Mouse (Mus musculus) thymus, adult 2 months (tissue): ENCODE results near the gene Fkbp15. TPM values are rescaled to one million over a fixed set of nuclear protein-coding genes. Genes with fewer than 3 reads are reported as not detected.
"Not testable (repeated sequence)": the region's sequence is repeated elsewhere in the genome, so short reads cannot be mapped to it uniquely, and the experiment has no call there.

Source experiments
- DNase-seq: peaks from one replicate; pipeline ENCODE4 v3.0.0; 2021
- H3K27ac ChIP-seq: fragments of 200-500 bp; 2 replicates; pipeline ENCODE4 v1.5.1; 2012; ENCODE audit warnings: low read length, control low read depth; ENCODE audit not compliant: control insufficient read depth, insufficient read depth
- H3K27me3 ChIP-seq: fragments of 200-500 bp; 2 replicates; pipeline ENCODE4 v1.6.1; 2012; ENCODE audit warnings: mild to moderate bottlenecking, low read length, moderate library complexity, mixed read lengths; ENCODE audit not compliant: control insufficient read depth, insufficient read depth
- H3K36me3 ChIP-seq: fragments of 200-500 bp; 2 replicates; pipeline ENCODE4 v1.6.1; 2012; ENCODE audit warnings: mild to moderate bottlenecking, low read length, moderate library complexity; ENCODE audit not compliant: control insufficient read depth, insufficient read depth
- H3K4me1 ChIP-seq: fragments of 200-500 bp; replicated peaks from 2 replicates; pipeline ENCODE4 v1.6.1; 2012; ENCODE audit warnings: low read length; ENCODE audit not compliant: control insufficient read depth, insufficient read depth
- H3K4me3 ChIP-seq: fragments of 200-500 bp; 2 replicates; pipeline ENCODE4 v1.5.1; 2012; ENCODE audit warnings: mild to moderate bottlenecking, low read length, control low read depth, moderate library complexity; ENCODE audit not compliant: control insufficient read depth, insufficient read depth
- CTCF ChIP-seq: fragments of 200-500 bp; IDR thresholded peaks from 2 replicates; pipeline ENCODE4 v1.5.1; 2012; ENCODE audit warnings: mild to moderate bottlenecking, control low read depth, low read length, moderate library complexity, borderline replicate concordance; ENCODE audit not compliant: control insufficient read depth, poor library complexity, insufficient read depth; ENCODE audit errors: extremely low read depth
- POLR2A ChIP-seq: fragments of 200-500 bp; IDR thresholded peaks from 2 replicates; pipeline ENCODE4 v1.6.1; 2012; ENCODE audit warnings: mild to moderate bottlenecking, low read length, control low read depth, moderate library complexity; ENCODE audit not compliant: control insufficient read depth, poor library complexity, insufficient read depth; ENCODE audit errors: extremely low read depth
- WGBS: fragments of 180-500 bp; shearing (Covaris S2); methylation state at CpG from one replicate; pipeline ENCODE4 v1.1.7; 2018; 5-methylcytosine and 5-hydroxymethylcytosine counted together
- polyA plus RNA-seq: library from polyadenylated mRNA; depleted of rRNA; stranded (reverse); fragments of >200 nt; gene quantifications from 2 replicates; pipeline ENCODE4 v1.2.3, GENCODE M21; 2012

Fkbp15 gene
- polyA plus RNA-seq, 1 experiment, result 59.3 TPM

DNA sequence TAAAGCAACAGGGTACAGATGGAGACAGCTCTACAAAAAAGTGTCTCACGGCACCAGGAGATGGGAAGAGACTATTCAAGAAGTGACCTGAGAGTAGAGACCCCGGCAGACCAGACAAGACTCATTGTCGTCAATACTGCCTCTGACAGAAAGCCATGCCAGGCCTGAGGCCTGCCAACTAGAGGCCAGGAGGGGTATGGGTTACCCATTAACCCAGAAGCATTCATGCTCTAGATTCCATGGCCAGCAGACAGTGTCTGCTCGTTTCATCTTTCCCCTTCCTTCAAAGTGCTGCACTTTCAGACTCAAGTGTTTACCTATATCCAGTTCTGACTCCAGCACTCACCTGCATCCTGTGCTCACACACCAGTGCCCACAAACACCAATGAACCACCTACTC lies 82.3 kb downstream of the Fkbp15 start:
- 94% methylated on average over 4 of the region's 4 CpGs for WGBS
- DNase-seq, result no peak
- H3K27ac ChIP-seq, result no peak overlapping the region
- H3K36me3 ChIP-seq, result no peaks in the 10 kb centered on the region
- no peak overlapping the region for H3K4me3 ChIP-seq
- no peaks in the 10 kb centered on the region for H3K27me3 ChIP-seq
- TF ChIP-seq CTCF (no peak), POLR2A (no peak)
- no peaks in the 10 kb centered on the region for H3K4me1 ChIP-seq

DNA sequence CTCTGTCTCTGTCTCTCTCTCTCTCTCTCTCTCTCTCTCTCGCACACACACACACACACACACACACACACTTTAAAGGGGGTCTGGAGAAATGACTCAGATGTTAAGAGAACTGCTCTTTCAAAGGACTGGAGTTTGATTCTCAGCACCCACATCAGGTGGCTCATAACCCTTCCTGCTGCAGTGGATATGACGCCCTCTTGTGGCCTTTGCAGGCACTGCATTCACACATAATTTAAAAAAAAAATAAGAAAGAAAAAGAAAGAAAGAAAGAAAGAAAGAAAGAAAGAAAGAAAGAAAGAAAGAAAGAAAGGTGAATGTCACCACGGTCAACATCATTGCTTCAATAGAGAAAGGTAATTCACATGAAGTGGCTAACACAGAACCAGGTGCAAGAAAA lies 83.1 kb downstream of the Fkbp15 start:
- TF ChIP-seq CTCF (no peak), POLR2A (no peak)
- no peak overlapping the region for H3K4me3 ChIP-seq
- 69% methylated on average over 3 of the region's 3 CpGs for WGBS
- no peaks in the 10 kb centered on the region for H3K4me1 ChIP-seq
- no peak for DNase-seq
- H3K27ac ChIP-seq, result no peak overlapping the region
- H3K27me3 ChIP-seq, result no peaks in the 10 kb centered on the region
- H3K36me3 ChIP-seq, result no peaks in the 10 kb centered on the region

DNA sequence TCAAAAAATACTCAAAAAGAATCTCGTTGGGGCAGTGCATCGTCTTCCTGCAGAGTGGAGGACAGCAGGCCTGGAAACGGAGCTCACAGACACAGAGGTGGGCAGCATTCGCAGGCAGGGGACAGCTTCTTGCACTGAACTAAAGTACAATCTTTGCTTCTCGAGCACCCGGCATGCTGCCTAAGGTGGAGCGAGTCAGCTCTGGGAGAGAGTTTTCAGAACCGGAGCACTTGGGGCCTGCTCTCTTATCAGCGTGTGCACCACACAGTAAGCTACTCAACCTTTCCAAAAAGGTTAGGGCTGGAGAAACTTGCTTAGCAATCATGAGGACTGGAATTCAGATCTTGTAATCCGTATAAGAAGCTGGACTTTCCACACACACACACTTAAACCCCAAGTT lies 83.7 kb downstream of the Fkbp15 start:
- Histone ChIP-seq H3K4me1 (no peaks in the 10 kb centered on the region), H3K27ac (no peak overlapping the region), H3K36me3 (no peaks in the 10 kb centered on the region), H3K4me3 (no peak overlapping the region), H3K27me3 (no peaks in the 10 kb centered on the region)
- DNase-seq, result no peak
- 96% methylated on average over 10 of the region's 10 CpGs for WGBS
- TF ChIP-seq CTCF (no peak), POLR2A (no peak)

DNA sequence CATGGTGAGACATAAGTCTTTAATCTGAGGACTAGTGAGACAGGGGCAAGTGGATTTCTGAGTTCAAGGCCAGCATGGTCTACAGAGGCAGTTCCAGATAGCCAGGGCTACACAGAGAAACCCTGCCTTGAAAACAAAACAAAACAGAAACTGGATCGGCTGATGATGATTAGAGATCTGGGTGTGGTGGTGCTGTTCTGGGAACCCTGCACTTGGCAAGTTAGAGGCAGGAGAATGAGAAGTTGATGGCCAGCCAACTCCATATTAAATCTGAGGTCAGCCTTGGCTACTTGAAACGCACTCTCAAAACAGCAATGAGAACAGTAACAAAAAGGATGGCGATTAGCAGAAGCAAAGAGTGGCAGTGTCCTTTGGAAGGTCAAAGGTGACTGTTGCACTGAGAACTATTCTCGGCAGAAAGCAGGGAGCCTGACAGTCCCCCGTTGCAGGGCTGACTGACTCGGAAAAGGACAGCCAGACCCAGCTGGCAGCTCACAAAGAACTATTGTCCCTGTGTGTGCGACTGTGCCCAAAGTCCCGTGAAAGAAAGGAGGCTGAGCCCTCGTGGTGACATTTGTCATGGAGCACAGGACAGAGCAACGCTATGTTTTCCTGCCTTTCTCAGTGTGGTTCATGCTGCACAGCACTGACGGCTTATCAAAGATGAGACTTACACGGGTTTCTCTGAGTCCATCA lies 85.4 kb downstream of the Fkbp15 start:
- Histone ChIP-seq H3K4me3 (no peak overlapping the region), H3K36me3 (no peaks in the 10 kb centered on the region), H3K4me1 (no peaks in the 10 kb centered on the region), H3K27me3 (no peaks in the 10 kb centered on the region), H3K27ac (no peak overlapping the region)
- no peak for DNase-seq
- TF ChIP-seq CTCF (no peak), POLR2A (no peak)
- 66% methylated on average over 12 of the region's 12 CpGs for WGBS

DNA sequence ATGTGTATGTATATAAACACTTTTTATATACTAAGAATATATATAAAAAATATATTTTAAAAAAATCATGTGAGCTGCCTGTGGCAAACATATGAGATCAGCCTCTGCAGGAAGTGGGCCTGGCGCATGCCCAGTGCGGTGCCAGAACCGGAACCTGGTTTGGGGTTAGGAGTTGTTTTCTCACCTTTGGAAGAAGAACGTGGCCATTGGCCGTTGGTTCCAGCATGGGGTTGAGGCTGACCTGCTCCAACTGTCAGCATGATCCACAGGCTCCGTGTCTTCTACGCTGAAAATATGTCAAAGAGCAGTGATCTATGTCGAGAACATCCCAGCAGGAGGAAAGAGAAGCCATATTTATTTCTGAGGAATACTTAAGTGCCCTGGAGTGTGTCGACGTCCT lies 86.4 kb downstream of the Fkbp15 start:
- Histone ChIP-seq H3K27me3 (no peaks in the 10 kb centered on the region), H3K4me3 (no peak overlapping the region), H3K4me1 (no peaks in the 10 kb centered on the region), H3K27ac (no peak overlapping the region), H3K36me3 (no peaks in the 10 kb centered on the region)
- no peak for DNase-seq
- TF ChIP-seq POLR2A (no peak), CTCF (no peak)
- 94% methylated on average over 10 of the region's 10 CpGs for WGBS

DNA sequence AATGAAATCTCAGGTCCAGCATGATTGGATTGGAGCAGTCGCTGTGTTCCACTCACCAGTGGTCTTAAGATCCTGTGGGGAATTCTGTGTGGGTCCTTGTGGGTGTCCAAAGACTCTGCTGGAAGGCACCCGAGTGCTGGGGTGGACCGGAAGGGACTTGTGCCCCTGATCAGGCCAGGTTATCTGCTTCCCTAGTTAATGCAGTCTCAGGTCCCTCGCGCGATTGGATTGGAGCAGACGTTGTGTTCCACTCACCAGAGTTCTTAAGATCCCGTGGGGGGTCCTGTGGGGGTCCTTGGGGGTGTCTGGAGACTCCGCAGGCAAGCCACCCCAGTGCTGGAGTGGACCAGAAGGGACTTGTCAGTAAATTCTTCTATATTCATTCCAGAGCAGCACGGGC lies 87.7 kb downstream of the Fkbp15 start:
- no peak overlapping the region for H3K27ac ChIP-seq
- H3K36me3 ChIP-seq, result no peaks in the 10 kb centered on the region
- H3K4me1 ChIP-seq, result no peaks in the 10 kb centered on the region
- WGBS, result 93% methylated on average over 10 of the region's 10 CpGs
- no peak overlapping the region for H3K4me3 ChIP-seq
- H3K27me3 ChIP-seq, result no peaks in the 10 kb centered on the region
- no peak for DNase-seq
- no peak for TF ChIP-seq POLR2A
- TF ChIP-seq CTCF, result no peak

DNA sequence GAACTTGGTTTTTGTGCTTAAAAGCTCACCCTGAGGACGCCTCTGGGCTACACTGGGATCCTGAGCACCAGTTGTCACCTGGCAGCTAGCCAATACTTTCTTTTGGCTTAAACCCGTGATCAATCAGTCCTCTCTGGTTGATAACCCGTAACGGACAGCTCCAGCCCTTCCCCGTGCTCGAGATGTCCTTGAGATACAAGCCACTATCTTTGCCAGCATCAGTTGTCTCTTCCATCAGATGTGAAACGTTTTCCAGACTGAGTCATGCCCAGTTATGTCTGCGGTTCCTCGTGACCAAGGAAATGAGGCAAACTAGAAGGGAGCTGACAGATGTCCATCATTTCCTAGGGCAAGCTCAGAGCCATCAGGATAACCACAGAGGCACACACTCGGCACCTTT lies 93.2 kb downstream of the Fkbp15 start:
- H3K27me3 ChIP-seq, result no peaks in the 10 kb centered on the region
- H3K4me1 ChIP-seq, result no peaks in the 10 kb centered on the region; the same call in none of the 2 replicates
- no peak for DNase-seq
- no peaks in the 10 kb centered on the region for H3K36me3 ChIP-seq
- 87% methylated on average over 10 of the region's 10 CpGs for WGBS
- H3K27ac ChIP-seq, result no peak overlapping the region
- H3K4me3 ChIP-seq, result no peak overlapping the region
- TF ChIP-seq CTCF, result no peak
- no peak for TF ChIP-seq POLR2A

DNA sequence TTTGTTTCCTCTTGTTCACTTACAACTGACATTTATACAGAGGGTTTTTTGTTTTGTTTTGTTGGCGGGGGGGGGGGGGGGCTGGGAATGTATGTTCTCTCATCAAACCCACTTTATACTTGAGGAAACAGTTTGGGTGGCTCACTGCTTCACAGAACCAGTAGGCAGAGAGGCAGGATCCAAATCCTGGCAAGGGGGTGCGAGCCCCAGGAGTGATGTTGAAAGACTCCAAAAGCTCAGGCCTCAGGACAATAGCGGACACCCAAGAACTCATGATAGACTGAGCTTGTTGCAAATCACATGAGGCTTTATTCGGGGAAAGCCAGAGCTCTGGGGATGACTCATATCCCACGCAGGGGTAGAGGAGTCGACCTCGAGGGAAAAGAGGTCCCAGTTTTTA lies 94.3 kb downstream of the Fkbp15 start:
- H3K4me3 ChIP-seq, H3K4me1 ChIP-seq, DNase-seq, H3K27me3 ChIP-seq, H3K36me3 ChIP-seq, H3K27ac ChIP-seq: not testable (repeated sequence)
- 48% methylated on average over 7 of the region's 7 CpGs for WGBS
